Mouse (Mus musculus) midbrain, embryonic 13.5 days (tissue): Measurements from ENCODE around the gene Hoxa3. TPM values are rescaled to one million over a fixed set of nuclear protein-coding genes. Genes with fewer than 3 reads are reported as not detected.

Experiments
- ATAC-seq: fragments of 200-750 bp; cut with Nextera tagmentation; 2 replicates; pipeline ENCODE4 v1.8.0; 2017; ENCODE audit warnings: mild to moderate bottlenecking, moderate TSS enrichment, moderate library complexity
- H3K27ac ChIP-seq: fragments of 300-500 bp; sonication (generic); 2 replicates; pipeline ENCODE4 v1.5.1; 2015; ENCODE audit warnings: inconsistent platforms, mild to moderate bottlenecking, moderate library complexity
- H3K27me3 ChIP-seq: fragments of 300-500 bp; sonication (generic); 2 replicates; pipeline ENCODE4 v1.6.1; 2015; ENCODE audit warnings: mild to moderate bottlenecking, inconsistent platforms
- H3K36me3 ChIP-seq: fragments of 300-500 bp; sonication (generic); 2 replicates; pipeline ENCODE4 v1.6.1; 2015; ENCODE audit warnings: mild to moderate bottlenecking, inconsistent platforms
- H3K4me1 ChIP-seq: fragments of 300-500 bp; sonication (generic); replicated peaks from 2 replicates; pipeline ENCODE4 v1.6.1; 2015; ENCODE audit warnings: inconsistent platforms
- H3K4me2 ChIP-seq: fragments of 300-500 bp; sonication (generic); replicated peaks from 2 replicates; pipeline ENCODE4 v1.6.1; 2015; ENCODE audit warnings: moderate library complexity, mild to moderate bottlenecking, inconsistent platforms
- H3K4me3 ChIP-seq: fragments of 300-500 bp; sonication (generic); replicated peaks from 2 replicates; pipeline ENCODE4 v1.5.1; 2015; ENCODE audit warnings: mild to moderate bottlenecking, inconsistent platforms
- H3K9ac ChIP-seq: fragments of 300-500 bp; sonication (generic); replicated peaks from 2 replicates; pipeline ENCODE4 v1.6.1; 2015; ENCODE audit warnings: mild to moderate bottlenecking, inconsistent platforms
- H3K9me3 ChIP-seq: fragments of 300-500 bp; sonication (generic); 2 replicates; pipeline ENCODE4 v1.6.1; 2016; ENCODE audit warnings: mild to moderate bottlenecking, inconsistent platforms
- WGBS: fragments of 180-500 bp; shearing (Covaris S2); methylation state at CpG from one replicate; pipeline ENCODE4 v1.1.7; 2015; 5-methylcytosine and 5-hydroxymethylcytosine counted together
- polyA plus RNA-seq: library from polyadenylated mRNA; unstranded; fragments of >200 nt; fragmentation: Nextera tagmentation; extraction: Ambion mirVana; gene quantifications from 2 replicates; pipeline ENCODE4 v1.2.1, GENCODE M21; 2015

Gene Hoxa3
- not detected in 2 replicates for polyA plus RNA-seq

GRCm38 (mm10) chr6:52213119-52213986 lies at the start of gene Hoxa3, which contains the start of gene Gm28308:
Gene Hoxa3, minus strand, starts transcription at chr6:52213336.
Gene Gm28308, minus strand, starts transcription at chr6:52213339.
- no peak within 1 kb of the TSS for H3K27ac ChIP-seq
- peaks cover 15% of the 10 kb centered on the region for H3K4me1 ChIP-seq
- no peaks in the 10 kb centered on the region for H3K9me3 ChIP-seq
- 2% methylated on average over 38 of the region's 38 CpGs for WGBS
- H3K27me3 ChIP-seq: peaks cover 100% of the 10 kb centered on the region
- H3K9ac ChIP-seq: no peak within 1 kb of the TSS
- no peak within 1 kb of the TSS for H3K4me2 ChIP-seq
- no peaks in the 10 kb centered on the region for H3K36me3 ChIP-seq
- no peak within 1 kb of the TSS for H3K4me3 ChIP-seq
- no peak for ATAC-seq

- Histone ChIP-seq H3K4me2 (no peak overlapping the region), H3K4me3 (no peak overlapping the region), H3K27ac (no peak overlapping the region), H3K4me1 (peaks cover 6% of the 10 kb centered on the region; the same call in 1 of the 2 replicates), H3K9ac (no peak overlapping the region), H3K36me3 (no peaks in the 10 kb centered on the region), H3K27me3 (peaks cover 98% of the 10 kb centered on the region), H3K9me3 (no peaks in the 10 kb centered on the region)
- WGBS: 1% methylated on average over 24 of the region's 24 CpGs
- ATAC-seq: no peak
These were observed 49.6 kb upstream of the Hoxa3 start for GRCm38 (mm10) chr6:52262463-52263320.

- 1% methylated on average over 9 of the region's 9 CpGs for WGBS
- H3K9me3 ChIP-seq: no peaks in the 10 kb centered on the region
- H3K4me1 ChIP-seq: peaks cover 6% of the 10 kb centered on the region; the same call in 1 of the 2 replicates
- H3K4me2 ChIP-seq: no peak overlapping the region
- H3K27ac ChIP-seq: no peak overlapping the region
- H3K4me3 ChIP-seq: no peak overlapping the region
- no peak for ATAC-seq
- no peak overlapping the region for H3K9ac ChIP-seq
- no peaks in the 10 kb centered on the region for H3K36me3 ChIP-seq
- peaks cover 99% of the 10 kb centered on the region for H3K27me3 ChIP-seq
These were observed 48.8 kb upstream of the Hoxa3 start for GRCm38 (mm10) chr6:52261751-52262462.

- Histone ChIP-seq H3K4me1 (peaks cover 6% of the 10 kb centered on the region; the same call in 1 of the 2 replicates), H3K27ac (no peak within 1 kb of the TSS), H3K4me2 (peak within 1 kb of the TSS; percentile 43), H3K4me3 (peak within 1 kb of the TSS; percentile 30), H3K9me3 (no peaks in the 10 kb centered on the region), H3K27me3 (peaks cover 98% of the 10 kb centered on the region), H3K9ac (no peak within 1 kb of the TSS), H3K36me3 (no peaks in the 10 kb centered on the region)
- ATAC-seq: no peak
- 0% methylated on average over 48 of the region's 72 CpGs for WGBS
These were observed 47.8 kb upstream of the Hoxa3 start, which contains the start of gene Hoxa13 for GRCm38 (mm10) chr6:52260654-52261575. Gene Hoxa13, minus strand, starts transcription at chr6:52260880.

GRCm38 (mm10) chr6:52259811-52260261 lies 46.7 kb upstream of the Hoxa3 start:
- no peak overlapping the region for H3K4me3 ChIP-seq
- no peak for ATAC-seq
- H3K4me2 ChIP-seq: peak overlapping the region; percentile 43; the same call in 1 of the 2 replicates
- H3K36me3 ChIP-seq: no peaks in the 10 kb centered on the region
- H3K27ac ChIP-seq: no peak overlapping the region
- H3K9ac ChIP-seq: no peak overlapping the region
- H3K9me3 ChIP-seq: no peaks in the 10 kb centered on the region
- H3K27me3 ChIP-seq: peaks cover 98% of the 10 kb centered on the region
- under 1% methylated on average over 39 of the region's 39 CpGs for WGBS
- H3K4me1 ChIP-seq: peaks cover 6% of the 10 kb centered on the region; the same call in 1 of the 2 replicates

GRCm38 (mm10) chr6:52259081-52259790 lies 46.1 kb upstream of the Hoxa3 start:
- 2% methylated on average over 25 of the region's 25 CpGs for WGBS
- Histone ChIP-seq H3K27ac (no peak overlapping the region), H3K4me3 (no peak overlapping the region), H3K4me2 (no peak overlapping the region), H3K9ac (no peak overlapping the region), H3K27me3 (peaks cover 97% of the 10 kb centered on the region), H3K4me1 (peaks cover 6% of the 10 kb centered on the region; the same call in 1 of the 2 replicates), H3K9me3 (no peaks in the 10 kb centered on the region), H3K36me3 (no peaks in the 10 kb centered on the region)
- no peak for ATAC-seq

GRCm38 (mm10) chr6:52256956-52257355 lies 43.8 kb upstream of the Hoxa3 start:
- H3K4me1 ChIP-seq: peaks cover 9% of the 10 kb centered on the region; the same call in 1 of the 2 replicates
- H3K36me3 ChIP-seq: no peaks in the 10 kb centered on the region
- ATAC-seq: no peak
- no peak overlapping the region for H3K27ac ChIP-seq
- H3K4me3 ChIP-seq: no peak overlapping the region
- under 1% methylated on average over 6 of the region's 6 CpGs for WGBS
- no peaks in the 10 kb centered on the region for H3K9me3 ChIP-seq
- no peak overlapping the region for H3K9ac ChIP-seq
- no peak overlapping the region for H3K4me2 ChIP-seq
- H3K27me3 ChIP-seq: peaks cover 97% of the 10 kb centered on the region

- H3K27ac ChIP-seq: no peak overlapping the region
- H3K36me3 ChIP-seq: no peaks in the 10 kb centered on the region
- no peak overlapping the region for H3K9ac ChIP-seq
- H3K4me3 ChIP-seq: no peak overlapping the region
- H3K4me2 ChIP-seq: no peak overlapping the region
- H3K4me1 ChIP-seq: peaks cover 3% of the 10 kb centered on the region; the same call in 1 of the 2 replicates
- peaks cover 97% of the 10 kb centered on the region for H3K27me3 ChIP-seq
- H3K9me3 ChIP-seq: no peaks in the 10 kb centered on the region
- 1% methylated on average over 59 of the region's 59 CpGs for WGBS
- no peak for ATAC-seq
These were observed 40.7 kb upstream of the Hoxa3 start for GRCm38 (mm10) chr6:52253511-52254500.

- no peaks in the 10 kb centered on the region for H3K36me3 ChIP-seq
- no peak overlapping the region for H3K4me2 ChIP-seq
- H3K27ac ChIP-seq: no peak overlapping the region
- peaks cover 3% of the 10 kb centered on the region; the same call in 1 of the 2 replicates for H3K4me1 ChIP-seq
- WGBS: 1% methylated on average over 35 of the region's 35 CpGs
- no peak overlapping the region for H3K9ac ChIP-seq
- no peaks in the 10 kb centered on the region for H3K9me3 ChIP-seq
- H3K4me3 ChIP-seq: no peak overlapping the region
- ATAC-seq: no peak
- H3K27me3 ChIP-seq: peaks cover 97% of the 10 kb centered on the region
These were observed 39.7 kb upstream of the Hoxa3 start for GRCm38 (mm10) chr6:52252775-52253376.
